Mouse (Mus musculus) fat pad, adult 2 months (tissue): ENCODE data around the gene Dhrs2.

Experiments used
- DNase-seq: peaks from one replicate; pipeline ENCODE4 v3.0.0-alpha.2; 2011; ENCODE audit warnings: low read depth, low spot score; ENCODE audit errors: extremely low read depth

Dhrs2 gene

GRCm38 (mm10) chr14:55221707-55222106, at the start of gene Dhrs2:
Gene Dhrs2, plus strand, starts transcription at chr14:55222007.
- DNase-seq: no peak

GRCm38 (mm10) chr14:55174164-55174563, 47.6 kb upstream of the Dhrs2 start:
- no peak for DNase-seq

GRCm38 (mm10) chr14:55177274-55177673, 44.5 kb upstream of the Dhrs2 start:
- no peak for DNase-seq

- DNase-seq: no peak
Observed at GRCm38 (mm10) chr14:55180951-55181350, 40.9 kb upstream of the Dhrs2 start.

- DNase-seq: no peak
Observed at GRCm38 (mm10) chr14:55183231-55183630, 38.6 kb upstream of the Dhrs2 start.

GRCm38 (mm10) chr14:55184640-55185145, 37.1 kb upstream of the Dhrs2 start:
- DNase-seq: no peak

GRCm38 (mm10) chr14:55188491-55188890, 33.3 kb upstream of the Dhrs2 start:
- no peak for DNase-seq

GRCm38 (mm10) chr14:55189351-55189769, 32.4 kb upstream of the Dhrs2 start:
- no peak for DNase-seq

- DNase-seq: no peak
Observed at GRCm38 (mm10) chr14:55193354-55193753, 28.5 kb upstream of the Dhrs2 start.

GRCm38 (mm10) chr14:55193876-55194635, 27.8 kb upstream of the Dhrs2 start:
- no peak for DNase-seq

- no peak for DNase-seq
Observed at GRCm38 (mm10) chr14:55194786-55195185, 27.0 kb upstream of the Dhrs2 start.

GRCm38 (mm10) chr14:55197121-55197520, 24.7 kb upstream of the Dhrs2 start:
- no peak for DNase-seq

- no peak for DNase-seq
Observed at GRCm38 (mm10) chr14:55198187-55198586, 23.6 kb upstream of the Dhrs2 start.

- no peak for DNase-seq
Observed at GRCm38 (mm10) chr14:55204544-55204943, 17.3 kb upstream of the Dhrs2 start.

GRCm38 (mm10) chr14:55205045-55205750, 16.6 kb upstream of the Dhrs2 start:
- DNase-seq: no peak

GRCm38 (mm10) chr14:55208306-55208705, 13.5 kb upstream of the Dhrs2 start:
- DNase-seq: no peak

GRCm38 (mm10) chr14:55213621-55214020, 8.2 kb upstream of the Dhrs2 start:
- DNase-seq: no peak

GRCm38 (mm10) chr14:55214507-55214906, 7.3 kb upstream of the Dhrs2 start:
- DNase-seq: no peak

GRCm38 (mm10) chr14:55223172-55223571, 1.4 kb downstream of the Dhrs2 start:
- no peak for DNase-seq

- DNase-seq: no peak
Observed at GRCm38 (mm10) chr14:55234639-55235038, 12.8 kb downstream of the Dhrs2 start.

GRCm38 (mm10) chr14:55236685-55237084, 14.9 kb downstream of the Dhrs2 start:
- DNase-seq: no peak

GRCm38 (mm10) chr14:55242664-55243063, 20.9 kb downstream of the Dhrs2 start:
- DNase-seq: no peak
